Mouse (Mus musculus) cortical plate, adult 2 months (tissue): Measurements from ENCODE around the gene Gpr27. TPM values are rescaled to one million over a fixed set of nuclear protein-coding genes. Genes with fewer than 3 reads are reported as not detected.

ENCODE experiments used
- H3K27ac ChIP-seq: fragments of 200-500 bp; 2 replicates; pipeline ENCODE4 v1.5.1; 2012; ENCODE audit warnings: low read length, control low read depth, inconsistent platforms; ENCODE audit not compliant: insufficient read depth
- H3K4me1 ChIP-seq: fragments of 200-500 bp; 2 replicates; pipeline ENCODE4 v1.6.1; 2011; ENCODE audit warnings: low read length; ENCODE audit not compliant: control insufficient read depth, insufficient read depth
- H3K4me3 ChIP-seq: fragments of 200-500 bp; 2 replicates; pipeline ENCODE4 v1.5.1; 2011; ENCODE audit warnings: mild to moderate bottlenecking, low read length, control low read depth; ENCODE audit not compliant: insufficient read depth
- CTCF ChIP-seq: fragments of 200-500 bp; IDR thresholded peaks from 2 replicates; pipeline ENCODE4 v1.5.1; 2011; ENCODE audit warnings: mild to moderate bottlenecking, control low read depth, low read length; ENCODE audit not compliant: insufficient read depth; ENCODE audit errors: extremely low read depth
- POLR2A ChIP-seq: fragments of 200-500 bp; IDR thresholded peaks from 2 replicates; pipeline ENCODE4 v1.6.1; 2011; ENCODE audit warnings: mild to moderate bottlenecking, low read length, control low read depth; ENCODE audit not compliant: insufficient read depth; ENCODE audit errors: extremely low read depth
- polyA plus RNA-seq: library from polyadenylated mRNA; depleted of rRNA; stranded (reverse); fragments of >200 nt; gene quantifications from 2 replicates; pipeline ENCODE4 v1.2.3, GENCODE M21; 2012

Gene Gpr27
- polyA plus RNA-seq, 1 experiment: 21.6 TPM

DNA sequence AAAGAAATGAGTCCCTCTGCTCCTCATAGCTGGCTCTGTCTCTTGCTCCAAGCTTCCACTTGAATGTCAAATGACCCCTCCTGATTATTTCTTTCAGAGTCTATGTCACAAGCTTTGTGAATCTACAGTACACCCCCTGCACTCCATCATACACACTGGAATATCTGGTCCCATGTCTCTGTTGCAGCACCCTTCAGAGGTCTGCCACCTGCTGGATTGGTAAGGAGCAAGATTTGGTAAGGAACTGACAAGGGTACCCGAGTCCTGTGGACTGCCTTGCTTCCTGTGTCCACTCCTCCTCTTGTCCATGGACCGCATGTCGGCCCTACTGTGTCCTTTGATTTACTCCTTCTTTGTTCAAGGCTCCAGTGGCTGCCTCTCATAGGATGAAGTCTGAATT is 20.7 kb upstream of the Gpr27 start:
- Histone ChIP-seq H3K4me1 (peaks cover 10% of the 10 kb centered on the region), H3K4me3 (no peak overlapping the region), H3K27ac (no peak overlapping the region)
- TF ChIP-seq POLR2A (no peak), CTCF (no peak; the same call in 1 of the 2 replicates)

DNA sequence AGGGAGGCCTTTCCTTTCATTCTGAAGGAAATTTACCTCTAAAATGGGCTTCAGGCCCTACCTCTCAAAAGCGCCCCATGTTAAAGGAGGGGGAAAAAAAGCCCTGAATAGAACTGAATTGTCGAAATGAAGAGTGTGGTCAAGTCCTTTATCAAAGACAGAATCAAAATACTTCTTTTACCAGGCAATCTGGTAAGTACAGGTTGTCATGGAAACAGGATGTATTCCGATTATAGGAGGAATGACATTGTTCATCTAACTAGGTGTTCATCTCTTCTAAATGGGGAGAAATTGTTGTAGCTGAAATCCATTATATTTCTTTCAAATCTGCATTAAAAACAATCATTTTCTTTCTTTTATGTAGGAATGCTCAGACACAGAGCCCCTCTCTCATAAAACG is 18.0 kb upstream of the Gpr27 start:
- no peak overlapping the region for H3K27ac ChIP-seq

DNA sequence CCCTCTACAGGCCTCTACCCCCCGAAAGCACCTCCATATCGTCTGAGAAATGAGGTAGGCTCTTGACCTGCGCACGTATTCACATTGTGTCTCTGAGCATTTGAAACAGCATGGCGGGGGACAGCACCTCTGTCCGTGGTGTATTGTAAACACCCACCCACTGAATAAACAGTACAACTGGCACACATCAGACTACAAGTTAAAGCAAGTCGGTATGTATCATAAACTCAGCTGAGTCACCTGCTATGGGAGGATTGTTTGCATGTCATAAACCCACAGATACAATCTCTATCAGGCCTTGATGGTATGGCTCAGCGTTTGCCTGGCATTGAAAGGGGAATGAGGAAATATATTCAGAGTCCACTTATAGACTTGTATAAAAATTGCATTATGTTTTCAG is 15.2 kb upstream of the Gpr27 start:
- TF ChIP-seq CTCF (no peak), POLR2A (no peak)
- H3K27ac ChIP-seq: no peak overlapping the region

More for the DNA sequence above, 18.0 kb upstream of the Gpr27 start:
- peaks cover 7% of the 10 kb centered on the region for H3K4me1 ChIP-seq
- H3K4me3 ChIP-seq: no peak overlapping the region
- TF ChIP-seq CTCF (no peak), POLR2A (no peak)

DNA sequence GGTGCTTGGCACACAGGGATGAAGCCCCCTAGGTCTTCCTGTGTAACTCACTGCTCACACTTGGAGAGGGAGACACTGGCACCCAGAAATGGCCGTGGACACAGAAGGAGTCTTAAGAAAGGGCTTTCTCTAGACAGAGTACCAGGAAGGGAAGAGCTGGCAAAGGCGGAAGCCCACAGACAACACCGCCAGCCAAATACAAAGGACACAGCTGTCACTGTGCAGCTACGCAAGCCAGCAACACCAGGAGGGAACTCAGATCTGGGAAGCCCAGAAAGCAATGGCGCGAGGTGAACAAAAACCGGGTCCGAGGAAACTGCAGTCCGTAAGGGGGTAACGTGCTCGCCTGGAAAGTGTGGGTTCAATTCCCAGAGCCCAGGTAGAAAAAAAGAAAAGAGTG is 14.4 kb upstream of the Gpr27 start:
- TF ChIP-seq CTCF (no peak), POLR2A (no peak)
- Histone ChIP-seq H3K4me1 (peaks cover 2% of the 10 kb centered on the region), H3K27ac (no peak overlapping the region), H3K4me3 (0 out of 2 replicates have a peak overlapping the region, but pooled peaks have one; percentile 4)

More for the DNA sequence above, 15.2 kb upstream of the Gpr27 start:
- Histone ChIP-seq H3K4me1 (peaks cover 2% of the 10 kb centered on the region), H3K4me3 (no peak overlapping the region)

DNA sequence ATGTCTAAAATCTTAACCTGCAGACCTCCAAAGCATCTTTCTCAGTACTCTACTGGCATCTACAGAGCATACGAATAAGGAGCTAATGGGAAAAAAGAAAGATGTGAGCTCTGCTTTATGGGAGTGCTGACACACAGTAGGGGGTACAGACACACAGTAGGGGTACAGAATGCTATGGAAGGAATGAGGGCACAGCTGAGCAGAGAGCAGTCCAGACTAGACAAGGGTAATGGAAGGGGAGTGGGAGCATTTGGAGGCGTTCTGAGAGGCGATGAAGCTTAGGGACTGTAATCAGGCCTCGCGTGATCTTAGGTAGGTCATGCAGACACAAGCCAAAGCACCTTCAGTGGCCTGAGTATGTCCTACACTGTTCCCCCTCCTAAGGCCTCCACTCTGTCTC is 8.5 kb upstream of the Gpr27 start:
- Histone ChIP-seq H3K4me1 (no peaks in the 10 kb centered on the region), H3K4me3 (no peak overlapping the region), H3K27ac (no peak overlapping the region)
- no peak for TF ChIP-seq POLR2A
- no peak for TF ChIP-seq CTCF

DNA sequence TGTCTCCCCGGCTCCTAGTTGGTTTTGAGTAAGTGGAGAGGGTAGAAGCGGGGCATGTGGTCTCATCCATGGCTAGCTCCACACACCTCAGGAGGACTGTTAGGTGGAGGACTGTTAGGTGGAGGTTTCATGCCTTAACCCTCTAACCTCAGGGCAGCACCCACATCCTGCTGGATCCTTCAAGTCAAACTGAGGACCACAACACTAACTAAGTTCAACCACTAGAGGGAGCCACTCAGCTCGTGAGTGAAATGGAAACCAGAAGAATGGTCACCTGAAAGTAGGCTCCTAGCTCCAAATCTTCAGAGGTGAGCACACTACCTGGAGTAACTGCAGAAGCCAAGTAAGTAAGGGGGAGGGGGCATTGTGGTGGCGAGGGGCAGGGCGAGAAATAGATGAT is 7.6 kb upstream of the Gpr27 start:
- H3K4me3 ChIP-seq: no peak overlapping the region
- no peaks in the 10 kb centered on the region for H3K4me1 ChIP-seq
- H3K27ac ChIP-seq: no peak overlapping the region
- TF ChIP-seq CTCF (peak; percentile 44; the same call in 1 of the 2 replicates), POLR2A (no peak)

DNA sequence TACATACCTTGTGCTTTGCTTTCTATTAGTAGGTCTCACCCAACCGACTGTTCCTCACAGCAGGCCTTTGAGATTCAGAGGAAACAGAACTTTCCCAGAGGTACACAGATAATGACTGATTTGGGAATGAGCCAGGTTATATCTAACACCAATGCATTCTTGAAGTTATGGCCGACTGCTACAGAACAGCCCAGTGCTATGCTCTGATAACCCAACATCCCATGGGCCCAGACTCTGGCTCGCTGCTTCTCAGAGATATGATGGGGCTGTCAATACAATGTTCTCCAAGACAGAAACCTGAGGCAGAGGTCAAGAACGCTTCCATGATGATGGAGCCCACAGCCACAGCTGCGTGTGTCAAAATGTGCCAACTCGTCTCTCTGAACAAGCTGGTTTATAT is 4.0 kb upstream of the Gpr27 start:
- no peak for TF ChIP-seq POLR2A
- no peak for TF ChIP-seq CTCF
- Histone ChIP-seq H3K27ac (no peak overlapping the region), H3K4me1 (no peaks in the 10 kb centered on the region), H3K4me3 (no peak overlapping the region)

DNA sequence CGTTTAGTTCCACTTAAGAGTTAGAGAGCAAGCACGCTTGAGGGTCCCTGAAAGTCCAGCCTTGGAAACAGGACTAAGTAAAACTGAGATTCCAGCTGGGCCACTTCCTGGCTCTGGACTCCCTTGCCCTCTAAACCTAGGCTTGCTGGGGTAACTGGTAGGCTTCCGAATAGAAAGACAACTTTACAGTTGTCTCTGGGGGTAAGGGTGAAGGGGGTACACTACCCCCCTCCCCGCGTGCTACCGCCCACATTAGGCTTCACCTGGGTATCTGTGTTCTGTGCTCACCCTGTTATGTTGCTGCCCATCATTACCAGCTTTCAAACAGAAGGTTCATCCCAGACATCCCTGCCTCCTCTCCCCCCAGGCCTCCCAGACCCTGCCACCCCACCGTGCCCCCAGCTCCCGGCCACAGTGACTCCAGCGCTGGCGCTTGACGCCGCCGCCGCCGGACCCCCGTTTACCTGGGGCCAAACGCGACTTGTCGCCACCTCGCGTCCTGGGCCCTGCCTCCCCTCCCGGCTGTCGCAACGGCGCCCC is 743 bp upstream of the Gpr27 start:
- no peak for TF ChIP-seq POLR2A
- H3K4me3 ChIP-seq: peak overlapping the region; percentile 63

DNA sequence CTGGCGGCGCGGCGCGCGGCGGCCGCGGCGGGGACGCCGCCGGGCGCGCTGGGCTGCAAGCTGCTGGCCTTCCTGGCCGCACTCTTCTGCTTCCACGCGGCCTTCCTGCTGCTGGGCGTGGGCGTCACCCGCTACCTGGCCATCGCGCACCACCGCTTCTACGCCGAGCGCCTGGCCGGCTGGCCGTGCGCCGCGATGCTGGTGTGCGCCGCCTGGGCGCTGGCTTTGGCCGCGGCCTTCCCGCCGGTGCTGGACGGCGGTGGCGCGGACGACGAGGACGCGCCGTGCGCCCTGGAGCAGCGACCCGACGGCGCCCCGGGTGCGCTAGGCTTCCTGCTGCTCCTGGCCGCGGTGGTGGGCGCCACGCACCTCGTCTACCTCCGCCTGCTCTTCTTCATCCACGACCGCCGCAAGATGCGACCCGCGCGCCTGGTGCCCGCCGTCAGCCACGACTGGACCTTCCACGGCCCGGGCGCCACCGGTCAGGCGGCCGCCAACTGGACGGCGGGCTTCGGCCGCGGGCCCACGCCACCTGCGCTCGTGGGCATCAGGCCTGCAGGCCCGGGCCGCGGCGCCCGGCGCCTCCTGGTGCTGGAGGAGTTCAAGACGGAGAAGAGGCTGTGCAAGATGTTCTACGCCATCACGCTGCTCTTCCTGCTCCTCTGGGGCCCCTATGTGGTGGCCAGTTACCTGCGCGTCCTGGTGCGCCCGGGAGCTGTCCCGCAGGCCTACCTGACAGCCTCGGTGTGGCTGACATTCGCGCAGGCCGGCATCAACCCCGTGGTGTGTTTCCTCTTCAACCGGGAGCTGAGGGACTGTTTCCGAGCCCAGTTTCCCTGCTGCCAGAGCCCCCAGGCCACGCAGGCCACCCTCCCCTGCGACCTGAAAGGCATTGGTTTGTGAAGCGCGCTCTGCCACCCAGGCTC is 700 bp downstream of the Gpr27 start:
- TF ChIP-seq CTCF: no peak
- TF ChIP-seq POLR2A: 0 out of 2 replicates have a peak, but pooled peaks have one; percentile 1
- H3K4me3 ChIP-seq: peak overlapping the region; percentile 63

More for the DNA sequence above, 743 bp upstream of the Gpr27 start:
- Histone ChIP-seq H3K27ac (no peak overlapping the region), H3K4me1 (peaks cover 3% of the 10 kb centered on the region; the same call in 1 of the 2 replicates)

DNA sequence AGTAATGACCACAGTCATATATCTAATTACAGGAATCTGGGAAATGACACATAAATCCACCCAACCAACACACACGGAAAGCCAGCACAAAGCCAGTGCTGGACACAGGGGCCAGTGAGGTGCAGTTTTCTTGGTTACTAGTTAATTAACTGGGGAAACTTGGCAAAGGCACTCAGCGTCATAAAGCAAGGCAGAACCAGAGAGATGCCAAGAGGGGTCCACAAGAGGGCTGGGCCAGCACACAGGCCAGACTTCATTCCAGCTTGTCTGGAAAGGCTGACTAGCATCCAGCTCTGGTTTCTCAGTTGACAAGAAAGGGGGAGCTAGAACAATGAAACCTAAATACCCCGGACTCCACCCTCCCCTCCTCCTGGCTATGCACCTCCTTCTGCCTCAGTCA is 8.0 kb downstream of the Gpr27 start:
- no peaks in the 10 kb centered on the region for H3K4me1 ChIP-seq
- TF ChIP-seq CTCF (no peak), POLR2A (no peak)

More for the DNA sequence above, 700 bp downstream of the Gpr27 start:
- Histone ChIP-seq H3K27ac (peak overlapping the region; percentile 96), H3K4me1 (peaks cover 3% of the 10 kb centered on the region; the same call in 1 of the 2 replicates)

More for the DNA sequence above, 8.0 kb downstream of the Gpr27 start:
- H3K27ac ChIP-seq: no peak overlapping the region
- no peak overlapping the region for H3K4me3 ChIP-seq
